Mouse (Mus musculus) liver, postnatal 0 days (tissue): ENCODE data around the gene Eml1.

ENCODE experiments used
- CTCF ChIP-seq: sonication (generic); IDR thresholded peaks from 2 replicates; pipeline ENCODE4 v1.5.1; 2016; ENCODE audit warnings: antibody characterized with exemption, low read depth
- EP300 ChIP-seq: IDR thresholded peaks from 2 replicates; pipeline ENCODE4 v1.6.1; 2016; ENCODE audit warnings: antibody characterized with exemption, low read depth, mild to moderate bottlenecking

DNA sequence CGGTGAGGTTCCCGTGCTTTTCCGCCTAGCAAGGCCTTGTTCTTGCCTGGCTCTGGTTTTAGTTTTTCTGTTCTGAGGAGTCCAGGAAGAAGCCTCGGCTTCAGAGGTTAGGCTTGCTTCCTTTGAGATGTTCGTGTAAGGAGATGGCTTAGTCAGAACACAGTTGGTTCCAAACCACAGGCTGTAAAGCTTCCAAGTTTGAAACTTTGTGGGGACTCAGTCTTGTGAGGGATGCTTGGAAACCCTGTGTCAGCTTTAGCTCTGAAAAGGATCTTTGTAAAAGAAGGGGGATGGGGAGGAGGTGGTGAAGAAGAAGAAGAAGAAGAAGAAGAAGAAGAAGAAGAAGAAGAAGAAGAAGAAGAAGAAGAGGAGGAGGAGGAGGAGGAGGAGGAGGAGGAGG lies 118.3 kb downstream of the Eml1 start:
- TF ChIP-seq EP300 (no peak), CTCF (no peak)
